Mouse (Mus musculus): ENCODE measurements around the gene Med13l.

Gene Med13l

DNA sequence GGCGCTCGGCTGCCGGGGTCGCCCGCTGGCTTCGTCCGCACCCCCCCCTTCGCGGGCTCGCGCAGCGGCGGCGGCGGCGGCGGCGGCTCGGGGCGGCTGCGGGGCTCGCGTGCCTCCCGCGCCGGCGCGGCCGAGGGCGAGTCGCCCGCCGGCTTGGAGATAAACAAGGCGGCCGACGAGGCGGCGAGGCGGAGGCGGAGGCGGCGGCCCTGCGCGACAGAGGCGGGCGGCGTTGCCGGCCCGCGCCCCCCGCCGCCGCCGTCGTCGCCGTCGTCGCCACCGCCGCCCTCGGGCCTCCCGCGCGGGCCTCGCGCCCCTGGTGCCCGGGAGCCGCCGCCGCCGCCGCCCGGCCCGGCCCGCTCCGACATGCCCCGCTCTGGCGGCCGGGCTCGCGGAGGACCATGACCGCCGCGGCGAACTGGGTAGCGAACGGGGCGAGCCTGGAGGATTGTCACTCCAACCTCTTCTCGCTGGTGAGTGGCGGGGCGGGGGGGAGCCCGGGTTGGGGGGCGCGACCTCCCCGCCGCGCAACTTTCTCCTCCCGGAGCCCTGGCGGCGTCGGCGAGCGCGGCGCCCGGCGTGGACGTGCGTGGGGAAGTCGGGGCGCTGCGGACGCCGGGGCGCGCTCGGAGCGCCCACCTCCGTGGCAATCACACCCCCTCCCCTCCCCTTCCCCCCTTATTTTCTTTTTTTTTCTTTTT is at the start of gene Med13l:
Med13l (plus strand) TSS at position 295 of the 701 bp plus-strand sequence.
- DNase-seq (ENCODE audit: low spot score): peak; percentile 59

DNA sequence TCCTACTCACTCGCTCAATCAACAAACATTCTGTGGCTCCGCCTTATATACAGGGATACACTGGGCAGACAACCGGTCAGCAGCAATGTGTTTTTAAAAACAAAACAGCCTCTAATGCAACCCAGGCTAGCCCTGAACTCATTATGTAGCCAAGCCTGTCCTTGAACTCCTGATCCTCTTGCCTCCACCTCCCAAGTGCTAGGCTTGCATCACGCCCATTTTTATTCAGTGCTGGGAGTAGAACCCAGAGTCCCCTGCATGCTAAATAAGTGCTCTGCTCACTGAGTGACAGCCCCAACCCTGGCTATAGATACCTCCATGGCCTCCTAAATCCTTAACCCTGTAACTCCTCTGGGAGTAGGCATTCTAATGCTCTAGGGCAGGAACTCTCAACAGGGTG is 49.5 kb upstream of the Med13l start:
- DNase-seq (ENCODE audit: low spot score): no peak

DNA sequence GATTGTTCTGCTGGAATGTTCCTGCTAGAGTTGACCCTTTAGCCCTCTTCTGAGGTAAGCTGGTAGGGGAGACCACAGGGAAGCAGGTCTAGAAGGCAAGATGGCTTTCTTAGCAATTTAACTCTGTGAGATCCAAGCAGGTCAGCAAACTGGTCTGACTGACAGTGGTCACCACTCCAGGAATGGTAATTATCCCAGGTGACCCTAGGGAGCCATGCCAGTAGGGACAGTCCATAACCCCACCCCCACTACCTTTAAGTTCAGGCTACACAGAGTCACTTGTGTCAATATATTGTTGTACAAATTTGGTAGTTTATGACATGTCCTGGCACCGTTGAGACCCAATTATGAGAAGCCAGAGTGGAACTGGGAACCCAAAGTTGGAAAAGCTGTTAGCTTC is 47.5 kb upstream of the Med13l start:
- no peak for DNase-seq (ENCODE audit: low spot score)

DNA sequence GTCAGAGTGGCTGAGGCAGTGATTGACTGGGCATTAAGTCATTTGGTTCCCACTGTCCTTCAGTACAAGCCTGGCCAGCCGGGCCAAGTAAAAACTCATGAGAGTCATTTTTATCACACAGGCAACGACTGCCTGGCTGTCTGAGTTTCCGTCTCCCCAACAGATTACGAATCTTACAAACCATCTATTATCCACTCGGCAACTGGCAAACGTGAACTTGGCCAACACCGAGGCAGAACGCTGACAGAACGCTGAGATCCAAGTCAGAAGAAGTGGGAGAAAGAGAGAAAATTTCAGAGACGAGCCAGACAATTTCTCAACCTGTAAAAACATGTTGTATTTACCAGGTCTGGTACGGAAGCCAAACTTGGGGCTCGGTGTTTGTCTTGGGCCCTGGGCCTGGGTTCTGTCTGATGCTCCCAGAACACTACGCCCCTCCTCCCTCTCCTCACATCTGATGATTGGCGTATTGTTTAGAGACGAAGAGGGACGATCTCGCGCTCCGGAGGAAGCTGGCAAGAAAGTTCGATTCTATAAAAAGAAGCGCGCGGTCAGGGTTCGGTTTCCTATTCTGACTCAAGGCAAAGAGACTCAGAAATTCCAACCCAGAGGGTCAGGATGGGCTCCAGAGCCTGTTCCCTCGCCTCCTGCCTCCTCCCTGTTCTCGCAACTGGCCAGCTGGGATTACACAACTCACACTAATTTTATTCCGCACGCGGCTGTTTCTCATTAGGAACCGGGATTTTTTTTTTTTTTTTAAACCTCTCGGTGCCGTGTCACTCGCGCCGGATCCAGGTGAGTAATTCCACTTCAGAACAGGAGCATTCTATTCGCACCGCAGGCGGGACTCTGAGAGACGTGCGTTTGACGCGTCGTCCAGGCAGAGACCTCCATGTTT is 46.6 kb upstream of the Med13l start:
- DNase-seq (ENCODE audit: low spot score): peak; percentile 62

DNA sequence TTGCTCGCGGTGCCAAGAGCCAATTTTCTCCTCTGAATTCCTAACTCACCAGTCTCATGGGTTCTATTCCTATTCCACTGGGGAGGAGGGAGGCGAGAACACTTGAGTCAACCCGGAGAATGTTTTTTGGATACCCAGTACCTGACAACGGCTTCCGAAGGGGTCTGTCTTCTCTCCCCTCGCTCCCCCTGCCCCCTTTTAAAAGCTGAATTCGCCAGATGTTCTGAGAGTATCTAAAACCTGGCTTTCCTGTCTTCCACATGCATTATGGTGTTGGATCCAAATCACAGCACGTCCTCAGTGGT is 46.0 kb upstream of the Med13l start:
- DNase-seq (ENCODE audit: low spot score): no peak

DNA sequence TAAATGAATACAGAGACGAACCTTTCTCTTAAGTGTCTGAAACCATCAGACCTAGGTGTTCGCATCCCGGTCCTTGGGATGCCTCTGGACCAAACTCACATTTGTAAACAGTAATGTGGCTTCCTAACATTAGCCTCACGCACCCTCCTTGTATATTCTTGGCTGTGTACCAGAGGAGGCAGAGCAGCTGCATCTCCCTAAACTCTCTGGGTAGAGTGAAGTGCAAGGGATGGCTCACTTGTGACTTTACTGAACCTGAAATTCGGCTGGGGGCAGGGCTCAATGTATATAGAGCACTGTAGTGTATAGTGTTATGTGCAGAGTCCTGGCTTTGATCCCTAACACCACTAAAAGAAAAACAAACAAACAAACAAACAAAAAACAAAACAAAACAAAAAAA is 45.6 kb upstream of the Med13l start:
- no peak for DNase-seq (ENCODE audit: low spot score)

DNA sequence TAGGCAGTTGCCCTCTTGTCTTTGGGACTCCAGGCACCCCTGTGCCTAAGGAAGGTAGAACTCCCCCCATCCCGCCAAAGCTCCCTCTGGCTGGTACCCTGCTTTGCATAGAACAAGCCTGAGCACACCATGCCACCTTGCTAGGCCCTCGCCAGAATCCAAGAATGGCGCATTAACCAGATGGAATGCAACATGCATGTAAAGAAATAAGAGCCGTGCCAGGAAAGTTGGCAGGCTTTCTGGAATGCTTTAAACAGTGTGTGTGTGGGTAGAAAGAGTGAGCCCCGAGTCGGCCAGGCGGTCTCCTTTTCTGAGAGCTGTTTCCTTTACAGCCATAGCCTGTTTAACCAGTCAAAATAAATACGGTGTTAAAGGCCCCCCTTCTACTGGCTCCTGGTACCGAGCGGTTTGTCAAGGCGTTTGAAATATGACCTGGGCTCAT is 45.2 kb upstream of the Med13l start:
- no peak for DNase-seq (ENCODE audit: low spot score)

DNA sequence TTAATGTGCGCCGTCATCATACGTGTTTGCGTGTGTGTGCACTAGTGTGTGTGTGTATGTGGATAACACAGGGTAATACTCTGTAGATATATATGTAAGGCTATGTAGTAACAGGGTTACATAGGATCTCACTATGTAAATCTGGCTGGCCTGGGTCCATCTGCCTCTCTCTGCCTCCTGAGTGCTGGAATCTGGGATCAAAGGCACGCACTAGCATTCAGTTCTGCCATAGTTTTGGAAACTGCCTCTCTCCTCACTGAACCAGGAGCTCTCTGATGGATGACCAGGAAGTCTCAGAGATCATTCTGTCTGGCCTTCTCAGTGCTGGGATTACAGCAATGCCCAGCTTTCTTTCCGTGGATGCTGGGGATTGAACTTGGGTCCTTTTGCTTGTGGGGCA is 44.4 kb upstream of the Med13l start:
- no peak for DNase-seq (ENCODE audit: low spot score)

DNA sequence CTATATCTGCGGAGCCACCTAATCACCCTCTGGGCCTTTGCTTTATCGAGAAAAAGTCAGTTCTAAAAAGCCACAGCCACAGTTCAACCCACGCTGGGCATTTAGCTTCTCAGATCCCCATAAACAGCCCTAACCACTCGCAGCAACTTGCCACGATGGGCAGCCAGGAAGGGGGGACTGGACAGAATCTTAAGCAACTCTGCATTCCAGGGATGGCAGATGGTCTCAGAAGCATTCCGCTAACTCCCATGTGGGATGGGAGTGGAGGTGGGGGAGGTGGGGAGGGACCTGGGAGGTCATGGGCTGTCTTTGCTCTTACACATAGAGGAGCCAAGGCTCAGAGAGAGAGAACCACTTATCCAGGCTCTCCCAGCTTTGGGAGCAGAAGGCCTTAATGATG is 44.0 kb upstream of the Med13l start:
- no peak for DNase-seq (ENCODE audit: low spot score)

DNA sequence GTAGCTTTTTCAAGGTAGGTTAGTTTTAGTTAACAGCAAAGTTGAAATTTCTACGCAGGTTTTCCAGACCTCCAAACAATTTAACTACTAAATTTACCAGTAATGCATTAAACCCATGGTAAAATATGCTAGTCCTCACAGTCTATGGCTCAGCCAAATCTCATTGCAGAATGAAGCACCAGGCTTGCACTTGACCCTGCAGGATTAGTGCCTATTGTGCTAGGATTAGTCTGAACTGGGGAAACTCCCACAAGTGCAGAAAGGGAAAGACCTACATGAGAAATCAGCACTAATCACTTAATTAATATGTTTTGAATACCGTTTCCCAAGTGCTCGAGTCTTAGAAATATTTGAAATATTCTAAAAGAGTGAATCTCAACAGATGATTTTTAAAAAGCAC is 40.0 kb upstream of the Med13l start:
- no peak for DNase-seq (ENCODE audit: low spot score)

DNA sequence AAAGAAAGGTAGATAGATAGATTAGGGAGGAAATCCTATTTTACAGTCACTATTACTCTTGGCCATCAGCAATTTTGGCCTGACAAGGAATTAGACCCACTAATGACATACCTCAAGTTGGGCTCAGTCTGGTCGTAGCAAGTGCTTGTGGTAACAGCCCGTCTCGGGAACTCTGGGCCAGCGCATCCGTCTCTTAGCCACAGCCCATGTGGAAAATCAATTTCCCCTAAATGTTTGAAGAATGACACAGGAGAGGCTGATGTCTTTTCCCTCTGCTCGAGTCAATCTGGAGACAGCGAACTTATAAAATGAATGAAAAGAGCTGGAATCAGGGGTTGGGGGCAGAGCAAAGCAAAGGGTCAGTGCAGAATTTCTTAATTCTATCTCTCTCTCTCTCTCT is 36.1 kb upstream of the Med13l start:
- no peak for DNase-seq (ENCODE audit: low spot score)

DNA sequence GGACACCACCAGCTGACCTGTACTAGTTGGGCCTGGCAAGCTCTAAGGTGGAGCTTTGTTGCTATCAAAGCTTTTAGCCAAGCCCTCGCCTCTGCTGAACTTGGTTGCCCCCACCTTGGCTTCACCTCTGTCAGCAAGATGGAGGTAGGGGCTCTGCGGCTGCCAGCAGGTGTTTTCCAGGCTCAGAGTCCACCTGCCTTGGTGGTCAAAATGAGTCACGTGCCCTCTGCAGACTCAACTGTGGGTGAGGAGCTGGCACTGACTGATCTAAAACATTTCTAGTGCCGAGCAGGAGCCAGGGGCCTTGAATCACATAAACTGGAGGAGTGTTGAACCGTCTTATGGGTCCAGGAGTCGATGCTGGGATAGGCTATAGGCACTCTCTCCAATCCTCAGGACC is 34.8 kb upstream of the Med13l start:
- DNase-seq (ENCODE audit: low spot score): no peak

DNA sequence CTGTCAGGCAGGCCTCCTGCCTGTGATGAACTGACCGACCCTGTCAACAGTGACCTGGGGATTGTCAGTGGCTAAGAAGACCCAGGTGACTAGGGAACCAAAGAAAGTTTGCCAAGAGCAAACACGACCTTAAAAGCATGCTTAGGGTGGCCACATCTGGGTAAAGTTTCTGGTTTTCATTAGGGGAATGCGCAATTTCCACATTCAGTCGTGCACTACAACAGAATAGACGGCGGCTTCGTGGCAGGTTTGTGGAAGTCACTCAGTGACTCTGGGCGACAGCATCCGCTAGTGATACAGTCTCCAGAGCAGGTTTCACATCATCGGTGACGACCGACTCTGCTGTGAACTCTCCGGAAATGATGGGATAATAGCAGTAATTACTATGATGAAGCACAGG is 34.0 kb upstream of the Med13l start:
- DNase-seq (ENCODE audit: low spot score): no peak

DNA sequence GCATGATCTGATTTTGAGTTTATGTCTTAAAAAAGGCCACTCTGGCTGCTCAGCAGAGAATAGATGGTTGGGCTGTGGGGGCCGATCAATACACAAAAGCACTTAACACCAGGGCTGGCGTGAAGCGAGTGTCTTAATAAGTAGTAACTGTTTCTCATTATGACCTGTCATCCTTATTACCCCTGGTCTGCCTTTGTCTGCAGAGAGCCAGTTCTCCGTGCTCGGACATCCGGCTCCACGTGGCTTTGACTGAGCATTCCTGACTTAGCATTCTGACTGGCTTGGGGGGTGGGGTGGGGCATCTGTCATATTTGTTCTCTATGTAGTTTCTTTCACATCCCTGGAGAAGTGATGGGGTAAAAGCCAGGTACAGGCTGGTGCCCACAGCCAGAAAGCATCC is 31.2 kb upstream of the Med13l start:
- no peak for DNase-seq (ENCODE audit: low spot score)

DNA sequence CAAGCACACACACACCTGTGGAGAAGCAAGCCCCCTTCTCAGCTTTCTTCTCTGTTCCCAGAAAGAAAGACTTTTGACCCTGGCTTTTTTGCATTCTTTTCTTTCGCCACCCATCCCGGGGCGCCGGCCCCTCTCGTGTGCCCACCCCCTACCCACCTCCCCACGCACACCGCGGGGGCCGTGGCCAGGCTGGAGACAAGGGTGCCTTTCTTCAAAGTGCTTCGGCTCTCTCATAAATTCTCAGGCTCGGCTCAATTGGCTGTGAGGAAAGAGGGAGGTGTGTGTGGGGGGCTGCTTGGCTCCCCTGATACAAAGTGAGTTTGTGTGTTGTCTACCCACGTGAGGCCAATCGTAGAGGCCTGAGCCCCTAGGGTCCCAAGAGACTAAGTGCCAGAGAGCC is 28.4 kb upstream of the Med13l start:
- DNase-seq (ENCODE audit: low spot score): no peak

DNA sequence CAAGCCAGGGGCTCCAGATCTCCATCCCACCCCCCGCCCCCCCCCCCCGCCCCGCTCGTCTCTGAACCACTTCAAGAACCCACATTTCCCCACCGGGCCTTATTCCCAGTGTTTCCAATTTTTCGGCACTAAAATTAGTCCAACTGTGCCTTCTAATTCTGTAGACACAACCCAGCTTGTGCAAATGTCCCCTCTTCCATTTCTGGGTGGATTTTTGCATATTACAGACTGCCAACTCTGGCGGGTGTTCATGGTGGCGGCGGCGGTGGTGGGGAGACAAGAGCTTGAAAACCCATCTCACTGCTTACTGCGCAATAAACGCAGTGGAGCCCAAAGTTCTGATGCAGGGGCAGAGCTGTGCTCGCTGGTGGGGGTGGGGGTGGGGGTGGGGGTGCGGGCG is 27.8 kb upstream of the Med13l start:
- DNase-seq (ENCODE audit: low spot score): no peak

DNA sequence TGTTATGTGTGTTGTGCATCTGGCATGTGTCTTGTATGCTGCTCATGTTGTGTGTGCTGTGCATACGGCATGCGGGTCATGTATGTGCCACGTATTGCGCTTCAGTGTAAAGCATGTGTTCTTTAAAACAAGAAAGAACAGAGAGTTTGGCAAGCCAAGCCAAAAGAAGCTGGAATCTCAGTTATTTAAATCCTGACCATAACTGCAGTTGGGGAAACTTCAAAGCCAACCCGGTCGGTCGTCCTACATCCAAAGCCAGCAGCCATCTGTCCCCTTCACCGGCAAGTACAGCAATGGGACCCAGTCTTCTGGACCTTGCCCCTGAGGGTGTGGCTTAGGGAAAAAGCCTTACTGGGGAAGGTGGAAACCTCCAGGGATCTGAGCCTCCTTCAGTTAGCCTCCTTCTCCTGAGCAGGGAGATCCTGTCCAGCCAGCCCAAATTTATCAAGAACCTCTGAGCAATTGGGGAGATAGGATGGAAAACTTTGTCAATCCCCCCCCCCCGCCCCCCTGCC is 26.0 kb upstream of the Med13l start:
- DNase-seq (ENCODE audit: low spot score): no peak

DNA sequence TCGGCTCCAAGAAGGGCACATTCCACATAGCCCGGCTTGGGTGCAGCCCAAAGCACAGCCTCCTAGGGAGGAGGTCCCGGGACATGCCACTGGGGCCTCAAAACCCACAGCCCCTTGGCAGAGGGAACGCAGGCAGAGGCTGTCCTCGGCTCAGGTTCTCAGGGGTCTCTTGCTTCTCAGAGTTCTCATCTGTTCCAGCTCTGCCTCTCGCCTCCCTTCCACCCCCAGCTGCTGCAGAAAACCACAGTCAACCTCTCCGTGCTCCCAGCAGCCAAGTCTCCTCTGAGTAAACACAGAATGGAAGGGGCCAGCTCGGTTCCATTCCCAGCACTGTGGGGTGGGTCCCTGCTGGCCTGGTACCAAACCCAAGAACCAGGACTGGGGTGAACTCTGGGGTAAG is 25.3 kb upstream of the Med13l start:
- no peak for DNase-seq (ENCODE audit: low spot score)

DNA sequence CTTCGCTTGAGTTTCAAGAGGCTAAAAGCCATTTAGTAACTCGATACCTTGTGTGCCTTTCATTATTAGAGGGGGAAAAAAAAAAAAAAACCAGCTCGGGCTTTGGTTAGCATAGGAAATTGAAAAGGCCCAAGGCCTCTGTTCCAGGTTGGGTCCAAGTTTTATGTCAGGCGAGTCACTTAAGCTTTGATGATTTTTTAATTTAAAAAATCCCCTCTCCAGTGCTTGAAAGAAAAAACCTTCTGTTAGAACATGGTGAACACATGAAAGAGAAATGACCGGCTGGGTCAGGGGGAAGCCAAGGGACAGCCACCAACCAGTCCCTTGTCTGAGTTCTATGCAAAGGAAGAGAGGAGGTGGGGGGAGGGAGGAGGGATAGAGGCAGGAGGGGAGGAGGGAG is 22.0 kb upstream of the Med13l start:
- no peak for DNase-seq (ENCODE audit: low spot score)

DNA sequence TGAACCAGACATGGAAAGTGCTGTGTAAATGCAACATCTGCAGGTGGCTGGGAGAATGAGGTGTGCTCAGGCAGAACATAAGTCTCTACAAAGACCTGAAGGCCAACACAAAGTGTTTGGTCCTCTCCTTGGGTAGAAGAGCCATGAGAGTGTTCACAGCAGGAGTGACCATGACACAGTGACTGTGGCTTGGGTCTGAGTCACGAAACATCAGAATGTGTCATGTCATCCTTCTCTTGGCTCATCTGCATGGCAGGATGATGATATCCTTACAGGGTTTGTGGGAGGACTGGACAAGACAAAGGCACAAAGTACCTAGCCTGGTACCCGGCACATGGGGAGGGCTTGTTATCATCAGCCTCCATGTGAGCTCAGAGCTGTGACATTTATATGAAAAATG is 16.7 kb upstream of the Med13l start:
- no peak for DNase-seq (ENCODE audit: low spot score)

DNA sequence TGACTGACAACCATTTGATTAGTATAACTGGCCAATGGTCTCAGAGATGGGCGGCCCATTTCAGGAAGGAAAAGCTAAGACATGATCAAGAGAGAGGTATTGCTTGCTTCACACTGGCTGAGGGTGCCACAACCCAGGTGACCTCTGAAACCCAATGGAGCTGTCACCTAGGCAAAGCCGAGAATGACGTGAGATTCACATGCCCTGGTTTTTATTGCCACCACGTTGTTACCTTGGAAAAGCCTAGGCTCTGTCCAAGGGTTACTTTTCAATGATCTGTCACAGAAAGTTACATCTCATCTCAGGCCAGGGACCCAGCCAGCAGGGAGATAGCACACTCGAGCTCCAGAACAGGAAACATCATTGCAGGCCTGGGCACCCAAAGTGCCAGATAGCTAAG is 10.0 kb upstream of the Med13l start:
- no peak for DNase-seq (ENCODE audit: low spot score)

DNA sequence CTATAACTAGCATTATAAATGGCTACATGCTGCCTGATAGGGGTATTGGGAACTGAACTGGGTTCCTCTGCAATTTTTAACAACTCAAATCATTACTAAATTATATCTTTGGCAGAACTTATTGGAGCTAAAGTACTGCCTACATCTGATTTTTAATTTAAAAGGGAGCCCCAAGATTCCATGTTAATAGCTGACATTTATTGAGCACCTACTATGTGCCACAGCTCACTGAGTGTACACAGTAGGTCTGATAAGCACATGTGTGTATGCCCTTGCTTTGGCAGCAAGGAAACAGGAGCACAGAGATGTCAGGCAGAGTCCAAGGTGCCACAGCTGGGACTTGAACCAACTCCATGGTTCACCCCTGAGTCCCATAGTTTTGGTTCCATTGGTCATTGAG is 7.2 kb upstream of the Med13l start:
- no peak for DNase-seq (ENCODE audit: low spot score)

DNA sequence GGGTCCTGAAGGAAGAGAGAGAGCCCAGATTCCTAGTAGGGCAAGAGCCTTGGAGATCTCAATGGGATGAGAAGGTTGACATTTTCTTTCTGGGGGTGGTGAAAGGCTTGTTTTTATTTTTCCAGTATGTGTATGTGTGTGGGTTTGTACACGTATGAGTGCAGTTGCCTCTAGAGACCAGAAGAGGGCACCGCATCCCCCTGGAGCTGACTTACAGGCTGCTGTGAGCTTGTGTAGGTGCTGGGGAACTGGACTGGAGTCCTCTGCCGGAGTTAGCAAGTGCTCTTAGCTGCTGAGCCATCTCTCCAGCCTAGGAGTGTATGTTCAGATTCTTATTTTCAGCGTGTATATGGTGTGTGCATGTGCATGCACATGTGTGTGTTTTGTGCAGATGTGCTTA is 5.2 kb upstream of the Med13l start:
- no peak for DNase-seq (ENCODE audit: low spot score)

Measured in ovary, adult 18-20 months (tissue).